Mouse (Mus musculus) adrenal gland, adult (tissue): Measurements from ENCODE around the gene Pkd1.
A peak's percentile ranks its signal among the peaks of the same experiment; 100 is the strongest.

Experiments used
- DNase-seq, 2 experiments: peaks; one replicate each; pipeline ENCODE4 v3.0.0; 2022 to 2023; ENCODE audit warnings: low spot score in 1 of 2; ENCODE audit not compliant: inconsistent age in 2 of 2

The Pkd1 gene

GRCm38 (mm10) chr17:24640581-24640980 lies 90.9 kb downstream of the Pkd1 start:
- no peak for DNase-seq

GRCm38 (mm10) chr17:24641944-24642343 lies 92.3 kb downstream of the Pkd1 start:
- DNase-seq: no peak

- peak in 1 of 2 experiments; percentile 28 for DNase-seq
These were observed 93.2 kb downstream of the Pkd1 start for GRCm38 (mm10) chr17:24642791-24643343.

GRCm38 (mm10) chr17:24644030-24644715 lies 94.5 kb downstream of the Pkd1 start:
- DNase-seq: peak; percentile 31 to 42

GRCm38 (mm10) chr17:24644875-24645721 lies 95.5 kb downstream of the Pkd1 start:
- peak; percentile 65 to 77 for DNase-seq

- DNase-seq: peak; percentile 37 to 61
These were observed 96.3 kb downstream of the Pkd1 start for GRCm38 (mm10) chr17:24645916-24646315.
